Mouse (Mus musculus) liver, embryonic 12.5 days (tissue): ENCODE data around the gene Cpa4. TPM values are rescaled to one million over a fixed set of nuclear protein-coding genes. Genes with fewer than 3 reads are reported as not detected.

ENCODE experiments used
- ATAC-seq: fragments of 200-750 bp; cut with Nextera tagmentation; 2 replicates; pipeline ENCODE4 v1.8.0; 2017; ENCODE audit warnings: moderate number of reproducible peaks, mild to moderate bottlenecking, moderate library complexity
- H3K27ac ChIP-seq: fragments of 300-500 bp; sonication (generic); 2 replicates; pipeline ENCODE4 v1.5.1; 2016; ENCODE audit warnings: mild to moderate bottlenecking
- H3K27me3 ChIP-seq: fragments of 300-500 bp; sonication (generic); replicated peaks from 2 replicates; pipeline ENCODE4 v1.6.1; 2016; ENCODE audit warnings: mild to moderate bottlenecking, moderate library complexity
- H3K36me3 ChIP-seq: fragments of 300-500 bp; sonication (generic); 2 replicates; pipeline ENCODE4 v1.6.1; 2016; ENCODE audit warnings: mild to moderate bottlenecking, moderate library complexity
- H3K4me1 ChIP-seq: fragments of 300-500 bp; sonication (generic); 2 replicates; pipeline ENCODE4 v1.6.1; 2016
- H3K4me2 ChIP-seq: fragments of 300-500 bp; sonication (generic); 2 replicates; pipeline ENCODE4 v1.6.1; 2016; ENCODE audit warnings: mild to moderate bottlenecking, moderate library complexity
- H3K4me3 ChIP-seq: fragments of 300-500 bp; sonication (generic); 2 replicates; pipeline ENCODE4 v1.5.1; 2016; ENCODE audit warnings: mild to moderate bottlenecking, moderate library complexity
- H3K9ac ChIP-seq: fragments of 300-500 bp; sonication (generic); 2 replicates; pipeline ENCODE4 v1.6.1; 2016; ENCODE audit warnings: mild to moderate bottlenecking, moderate library complexity
- H3K9me3 ChIP-seq: fragments of 300-500 bp; sonication (generic); replicated peaks from 2 replicates; pipeline ENCODE4 v1.6.1; 2016; ENCODE audit warnings: mild to moderate bottlenecking, moderate library complexity
- WGBS: fragments of 180-500 bp; shearing (Covaris S2); methylation state at CpG from one replicate; pipeline ENCODE4 v1.1.7; 2016; ENCODE audit not compliant: insufficient replicate concordance; 5-methylcytosine and 5-hydroxymethylcytosine counted together
- polyA plus RNA-seq: library from polyadenylated mRNA; unstranded; fragments of >200 nt; fragmentation: Nextera tagmentation; extraction: Ambion mirVana; gene quantifications from 2 replicates; pipeline ENCODE4 v1.2.1, GENCODE M21; 2016

The Cpa4 gene
- polyA plus RNA-seq, 1 experiment from 2014 or later = 0.12 TPM

GRCm38 (mm10) chr6:30554092-30554491 lies 14.1 kb upstream of the Cpa4 start:
- ATAC-seq = no peak
- Histone ChIP-seq H3K4me2 (no peak overlapping the region), H3K36me3 (no peaks in the 10 kb centered on the region), H3K9ac (no peak overlapping the region), H3K27ac (no peak overlapping the region), H3K27me3 (peaks cover 53% of the 10 kb centered on the region), H3K9me3 (no peaks in the 10 kb centered on the region), H3K4me1 (0 out of 2 replicates have a peak, but pooled peaks cover 3% of the 10 kb centered on the region), H3K4me3 (no peak overlapping the region)
- WGBS = 70% methylated on average over 5 of the region's 5 CpGs

GRCm38 (mm10) chr6:30554621-30555170 lies 13.5 kb upstream of the Cpa4 start:
- Histone ChIP-seq H3K36me3 (no peaks in the 10 kb centered on the region), H3K27ac (no peak overlapping the region), H3K4me3 (no peak overlapping the region), H3K9ac (no peak overlapping the region), H3K4me1 (0 out of 2 replicates have a peak, but pooled peaks cover under 1% of the 10 kb centered on the region), H3K4me2 (no peak overlapping the region), H3K9me3 (no peaks in the 10 kb centered on the region), H3K27me3 (peaks cover 47% of the 10 kb centered on the region)
- no peak for ATAC-seq
- 80% methylated on average over 5 of the region's 5 CpGs for WGBS

GRCm38 (mm10) chr6:30556080-30556479 lies 12.1 kb upstream of the Cpa4 start:
- H3K4me3 ChIP-seq = no peak overlapping the region
- 21% methylated on average over 5 of the region's 9 CpGs for WGBS
- no peaks in the 10 kb centered on the region for H3K36me3 ChIP-seq
- no peak overlapping the region for H3K27ac ChIP-seq
- H3K27me3 ChIP-seq = peaks cover 40% of the 10 kb centered on the region
- no peak overlapping the region for H3K9ac ChIP-seq
- ATAC-seq = no peak
- H3K9me3 ChIP-seq = no peaks in the 10 kb centered on the region
- H3K4me1 ChIP-seq = no peaks in the 10 kb centered on the region
- H3K4me2 ChIP-seq = no peak overlapping the region

GRCm38 (mm10) chr6:30559726-30560125 lies 8.4 kb upstream of the Cpa4 start:
- H3K9me3 ChIP-seq = no peaks in the 10 kb centered on the region
- peaks cover 6% of the 10 kb centered on the region; the same call in 1 of the 2 replicates for H3K27me3 ChIP-seq

GRCm38 (mm10) chr6:30562132-30562531 lies 6.0 kb upstream of the Cpa4 start:
- WGBS = 50% methylated on average over 4 of the region's 4 CpGs
- no peak overlapping the region for H3K27ac ChIP-seq

More at GRCm38 (mm10) chr6:30559726-30560125, 8.4 kb upstream of the Cpa4 start:
- Histone ChIP-seq H3K27ac (no peak overlapping the region), H3K9ac (no peak overlapping the region), H3K4me1 (no peaks in the 10 kb centered on the region), H3K4me2 (no peak overlapping the region), H3K4me3 (no peak overlapping the region), H3K36me3 (no peaks in the 10 kb centered on the region)
- no peak for ATAC-seq
- 33% methylated on average over 1 of the region's 1 CpGs for WGBS

GRCm38 (mm10) chr6:30563575-30563974 lies 4.6 kb upstream of the Cpa4 start:
- Histone ChIP-seq H3K27ac (no peak overlapping the region), H3K27me3 (0 out of 2 replicates have a peak, but pooled peaks cover 4% of the 10 kb centered on the region), H3K9ac (no peak overlapping the region), H3K9me3 (no peaks in the 10 kb centered on the region), H3K36me3 (no peaks in the 10 kb centered on the region), H3K4me1 (no peaks in the 10 kb centered on the region), H3K4me3 (no peak overlapping the region), H3K4me2 (no peak overlapping the region)
- WGBS = 55% methylated on average over 6 of the region's 6 CpGs
- ATAC-seq = no peak

More at GRCm38 (mm10) chr6:30562132-30562531, 6.0 kb upstream of the Cpa4 start:
- no peak for ATAC-seq
- Histone ChIP-seq H3K9me3 (no peaks in the 10 kb centered on the region), H3K9ac (no peak overlapping the region), H3K36me3 (no peaks in the 10 kb centered on the region), H3K27me3 (0 out of 2 replicates have a peak, but pooled peaks cover 4% of the 10 kb centered on the region), H3K4me3 (no peak overlapping the region), H3K4me2 (no peak overlapping the region), H3K4me1 (no peaks in the 10 kb centered on the region)

- Histone ChIP-seq H3K36me3 (no peaks in the 10 kb centered on the region), H3K4me3 (no peak overlapping the region), H3K4me1 (no peaks in the 10 kb centered on the region), H3K9ac (no peak overlapping the region), H3K27ac (no peak overlapping the region), H3K4me2 (no peak overlapping the region), H3K27me3 (0 out of 2 replicates have a peak, but pooled peaks cover 4% of the 10 kb centered on the region), H3K9me3 (no peaks in the 10 kb centered on the region)
- ATAC-seq = no peak
- 78% methylated on average over 6 of the region's 6 CpGs for WGBS
These were observed 4.1 kb upstream of the Cpa4 start for GRCm38 (mm10) chr6:30564051-30564450.

- Histone ChIP-seq H3K27me3 (peaks cover 13% of the 10 kb centered on the region; the same call in 1 of the 2 replicates), H3K9me3 (no peaks in the 10 kb centered on the region), H3K9ac (no peak overlapping the region), H3K4me1 (no peaks in the 10 kb centered on the region), H3K36me3 (no peaks in the 10 kb centered on the region), H3K27ac (no peak overlapping the region), H3K4me3 (no peak overlapping the region), H3K4me2 (no peak overlapping the region)
- no peak for ATAC-seq
- WGBS = 80% methylated on average over 10 of the region's 10 CpGs
These were observed 1.2 kb downstream of the Cpa4 start for GRCm38 (mm10) chr6:30569331-30569730.

- H3K9ac ChIP-seq = no peak overlapping the region
- no peaks in the 10 kb centered on the region for H3K4me1 ChIP-seq
- H3K4me3 ChIP-seq = no peak overlapping the region
- no peaks in the 10 kb centered on the region for H3K9me3 ChIP-seq
- no peak for ATAC-seq
- WGBS = 73% methylated on average over 5 of the region's 5 CpGs
- H3K27ac ChIP-seq = no peak overlapping the region
- peaks cover 13% of the 10 kb centered on the region; the same call in 1 of the 2 replicates for H3K27me3 ChIP-seq
- no peaks in the 10 kb centered on the region for H3K36me3 ChIP-seq
- H3K4me2 ChIP-seq = no peak overlapping the region
These were observed 1.8 kb downstream of the Cpa4 start for GRCm38 (mm10) chr6:30570012-30570411.

GRCm38 (mm10) chr6:30572456-30573311 lies 4.5 kb downstream of the Cpa4 start:
- Histone ChIP-seq H3K4me1 (no peaks in the 10 kb centered on the region), H3K4me3 (no peak overlapping the region), H3K4me2 (no peak overlapping the region), H3K9ac (no peak overlapping the region), H3K9me3 (no peaks in the 10 kb centered on the region), H3K36me3 (no peaks in the 10 kb centered on the region), H3K27ac (peak overlapping the region; percentile 10; the same call in 1 of the 2 replicates), H3K27me3 (peaks cover 13% of the 10 kb centered on the region)
- 67% methylated on average over 20 of the region's 20 CpGs for WGBS
- no peak for ATAC-seq

GRCm38 (mm10) chr6:30573380-30573779 lies 5.2 kb downstream of the Cpa4 start:
- peaks cover 13% of the 10 kb centered on the region for H3K27me3 ChIP-seq
- H3K27ac ChIP-seq = no peak overlapping the region
- 65% methylated on average over 5 of the region's 5 CpGs for WGBS
- no peaks in the 10 kb centered on the region for H3K4me1 ChIP-seq
- H3K4me2 ChIP-seq = no peak overlapping the region
- H3K9me3 ChIP-seq = no peaks in the 10 kb centered on the region
- ATAC-seq = no peak
- no peaks in the 10 kb centered on the region for H3K36me3 ChIP-seq
- H3K4me3 ChIP-seq = no peak overlapping the region
- no peak overlapping the region for H3K9ac ChIP-seq

GRCm38 (mm10) chr6:30574945-30575344 lies 6.8 kb downstream of the Cpa4 start:
- Histone ChIP-seq H3K36me3 (no peaks in the 10 kb centered on the region), H3K4me3 (no peak overlapping the region), H3K9me3 (no peaks in the 10 kb centered on the region), H3K4me2 (no peak overlapping the region), H3K27ac (no peak overlapping the region), H3K9ac (no peak overlapping the region), H3K27me3 (peaks cover 8% of the 10 kb centered on the region), H3K4me1 (no peaks in the 10 kb centered on the region)
- WGBS = 78% methylated on average over 1 of the region's 1 CpGs
- no peak for ATAC-seq
